Mouse (Mus musculus) forebrain, embryonic 13.5 days (tissue): Measurements from ENCODE around the gene Rps10. TPM values are rescaled to one million over a fixed set of nuclear protein-coding genes. Genes with fewer than 3 reads are reported as not detected.

ENCODE experiments used
- ATAC-seq: fragments of 200-750 bp; cut with Nextera tagmentation; 2 replicates; pipeline ENCODE4 v1.8.0; 2017
- H3K27ac ChIP-seq: fragments of 300-500 bp; sonication (generic); 2 replicates; pipeline ENCODE4 v1.5.1; 2015; ENCODE audit warnings: inconsistent platforms, mild to moderate bottlenecking, moderate library complexity
- H3K27me3 ChIP-seq: fragments of 300-500 bp; sonication (generic); 2 replicates; pipeline ENCODE4 v1.6.1; 2015; ENCODE audit warnings: mild to moderate bottlenecking, inconsistent platforms
- H3K36me3 ChIP-seq: fragments of 300-500 bp; sonication (generic); 2 replicates; pipeline ENCODE4 v1.6.1; 2015; ENCODE audit warnings: mild to moderate bottlenecking, inconsistent platforms; ENCODE audit not compliant: poor library complexity, severe bottlenecking
- H3K4me1 ChIP-seq: fragments of 300-500 bp; sonication (generic); 2 replicates; pipeline ENCODE4 v1.6.1; 2015; ENCODE audit warnings: inconsistent platforms
- H3K4me2 ChIP-seq: fragments of 300-500 bp; sonication (generic); 2 replicates; pipeline ENCODE4 v1.6.1; 2015; ENCODE audit warnings: inconsistent platforms, mild to moderate bottlenecking, moderate library complexity
- H3K4me3 ChIP-seq: fragments of 300-500 bp; sonication (generic); 2 replicates; pipeline ENCODE4 v1.5.1; 2015; ENCODE audit warnings: mild to moderate bottlenecking, inconsistent platforms
- H3K9ac ChIP-seq: fragments of 300-500 bp; sonication (generic); 2 replicates; pipeline ENCODE4 v1.6.1; 2015; ENCODE audit warnings: mild to moderate bottlenecking, inconsistent platforms
- H3K9me3 ChIP-seq: fragments of 300-500 bp; sonication (generic); replicated peaks from 2 replicates; pipeline ENCODE4 v1.6.1; 2016; ENCODE audit warnings: inconsistent platforms
- WGBS: fragments of 180-500 bp; shearing (Covaris S2); methylation state at CpG from one replicate; pipeline ENCODE4 v1.1.7; 2015; 5-methylcytosine and 5-hydroxymethylcytosine counted together
- polyA plus RNA-seq: library from polyadenylated mRNA; unstranded; fragments of >200 nt; fragmentation: Nextera tagmentation; extraction: Ambion mirVana; gene quantifications from 2 replicates; pipeline ENCODE4 v1.2.1, GENCODE M21; 2015

The Rps10 gene
- polyA plus RNA-seq, 1 experiment from 2014 or later: 777 TPM

DNA sequence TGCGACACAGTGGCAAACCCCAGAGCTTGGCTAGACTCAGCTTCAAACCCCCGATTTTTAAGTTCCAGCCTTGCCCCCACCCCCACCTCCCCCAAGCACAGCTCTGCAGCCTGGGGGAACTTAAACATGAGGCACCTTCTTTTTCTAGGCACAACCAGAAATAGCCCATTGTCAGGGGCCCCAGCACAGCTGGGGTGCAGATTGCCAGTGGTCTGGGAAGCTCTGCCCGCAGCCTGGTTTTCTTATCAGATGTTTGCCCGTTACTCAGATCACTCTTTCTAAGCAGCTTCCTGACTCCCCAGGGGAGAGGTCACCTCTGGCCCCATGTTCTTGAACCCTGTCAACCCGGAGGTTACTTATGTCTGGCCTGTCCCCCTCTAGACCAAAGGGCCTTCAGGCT is 19.9 kb upstream of the Rps10 start:
- Histone ChIP-seq H3K4me1 (peaks cover 24% of the 10 kb centered on the region), H3K9me3 (no peaks in the 10 kb centered on the region), H3K36me3 (no peaks in the 10 kb centered on the region), H3K4me3 (peak overlapping the region; percentile 56), H3K9ac (peak overlapping the region; percentile 69; the same call in 1 of the 2 replicates), H3K4me2 (peak overlapping the region; percentile 84), H3K27me3 (peaks cover 33% of the 10 kb centered on the region), H3K27ac (no peak overlapping the region)
- WGBS: 39% methylated on average over 5 of the region's 5 CpGs
- ATAC-seq: no peak

DNA sequence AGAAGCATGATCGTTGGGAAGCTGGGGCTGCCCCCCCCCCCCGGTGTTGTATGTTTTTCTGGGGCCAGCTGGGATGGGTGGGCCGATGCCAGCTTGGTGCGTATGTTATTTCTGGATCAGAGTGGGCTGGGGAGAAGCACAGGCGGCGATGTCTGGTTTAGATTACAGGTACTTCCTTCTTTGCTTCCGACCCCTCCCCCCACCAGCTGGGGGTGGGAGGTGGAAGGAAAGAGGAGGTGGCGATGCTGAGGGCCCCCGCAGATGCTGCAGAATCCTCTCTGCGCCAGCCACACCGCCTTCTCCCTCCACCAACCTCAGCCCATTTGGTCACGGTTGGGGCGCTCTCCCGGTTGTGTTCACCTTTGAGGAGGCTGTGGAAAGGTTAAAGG is 19.5 kb upstream of the Rps10 start:
- 3% methylated on average over 13 of the region's 14 CpGs for WGBS
- peak; percentile 41; the same call in 1 of the 2 replicates for ATAC-seq
- peaks cover 34% of the 10 kb centered on the region for H3K27me3 ChIP-seq
- H3K4me3 ChIP-seq: peak overlapping the region; percentile 56
- H3K4me1 ChIP-seq: peaks cover 24% of the 10 kb centered on the region
- no peak overlapping the region; the same call in 1 of the 2 replicates for H3K27ac ChIP-seq
- H3K36me3 ChIP-seq: no peaks in the 10 kb centered on the region
- H3K9me3 ChIP-seq: no peaks in the 10 kb centered on the region
- H3K9ac ChIP-seq: peak overlapping the region; percentile 69
- H3K4me2 ChIP-seq: peak overlapping the region; percentile 84

DNA sequence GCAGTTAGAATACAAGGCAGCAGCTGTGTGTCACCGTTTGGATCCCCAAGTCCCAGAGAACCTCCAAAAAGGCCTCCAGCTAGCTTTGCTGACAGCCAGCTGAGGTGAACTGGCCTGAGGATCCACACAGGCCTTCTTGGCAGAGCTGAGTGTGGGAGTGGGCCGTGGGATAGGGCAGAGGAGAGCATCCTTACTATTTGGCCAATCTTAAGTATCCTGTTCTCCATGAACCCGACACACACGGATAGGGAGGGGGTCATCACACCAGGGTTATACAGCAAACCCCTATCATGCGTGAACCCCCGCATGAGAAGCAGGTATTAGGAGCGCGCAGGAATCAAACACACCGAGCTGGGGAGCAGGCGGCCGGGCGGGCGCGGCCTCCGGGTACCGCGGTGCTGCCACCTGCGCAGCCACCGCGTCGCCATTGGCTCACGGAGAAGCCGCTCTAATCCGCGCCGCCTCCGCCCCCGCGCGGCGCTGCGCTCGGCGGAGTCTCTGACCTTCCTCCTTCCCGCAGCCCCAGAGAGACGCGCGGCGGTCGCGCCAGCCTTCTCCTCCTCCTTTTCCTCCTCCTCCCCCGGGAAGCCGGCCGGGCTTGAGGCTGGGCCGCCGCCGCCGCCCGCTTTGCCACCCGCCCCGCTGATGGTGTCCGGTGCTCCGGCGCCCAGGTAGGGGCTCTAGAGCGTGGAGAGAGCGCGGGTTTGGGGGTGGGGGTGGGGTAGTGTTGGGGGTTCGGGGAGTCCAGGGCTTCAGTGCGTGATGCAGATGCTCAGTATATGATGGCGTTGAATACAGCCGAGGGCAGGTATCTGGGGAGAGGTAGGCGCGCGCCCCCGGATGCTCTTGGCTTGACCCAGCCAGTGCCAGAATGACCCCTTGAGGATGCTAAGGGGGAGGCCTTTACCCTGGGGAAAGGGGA is 18.9 kb upstream of the Rps10 start, which contains the start of gene Pacsin1:
Gene Pacsin1 (plus strand): TSS at position 421 of the 922 bp plus-strand sequence.
- WGBS: 2% methylated on average over 60 of the region's 65 CpGs
- H3K27ac ChIP-seq: peak within 1 kb of the TSS; percentile 36; the same call in 1 of the 2 replicates
- peaks cover 24% of the 10 kb centered on the region for H3K4me1 ChIP-seq
- H3K4me2 ChIP-seq: peak within 1 kb of the TSS; percentile 84
- H3K4me3 ChIP-seq: peak within 1 kb of the TSS; percentile 56
- H3K9me3 ChIP-seq: no peaks in the 10 kb centered on the region
- ATAC-seq: peak; percentile 86
- H3K36me3 ChIP-seq: no peaks in the 10 kb centered on the region
- H3K9ac ChIP-seq: peak within 1 kb of the TSS; percentile 69
- H3K27me3 ChIP-seq: peaks cover 40% of the 10 kb centered on the region

- H3K36me3 ChIP-seq: no peaks in the 10 kb centered on the region
- no peak overlapping the region for H3K4me3 ChIP-seq
- no peak overlapping the region for H3K4me2 ChIP-seq
- no peak for ATAC-seq
- H3K9ac ChIP-seq: no peak overlapping the region
- peaks cover 24% of the 10 kb centered on the region for H3K4me1 ChIP-seq
- WGBS: 85% methylated on average over 10 of the region's 10 CpGs
- peaks cover 40% of the 10 kb centered on the region for H3K27me3 ChIP-seq
- no peak overlapping the region for H3K27ac ChIP-seq
- H3K9me3 ChIP-seq: no peaks in the 10 kb centered on the region
These were observed 16.9 kb upstream of the Rps10 start for GRCm38 (mm10) chr17:27653253-27653959.

DNA sequence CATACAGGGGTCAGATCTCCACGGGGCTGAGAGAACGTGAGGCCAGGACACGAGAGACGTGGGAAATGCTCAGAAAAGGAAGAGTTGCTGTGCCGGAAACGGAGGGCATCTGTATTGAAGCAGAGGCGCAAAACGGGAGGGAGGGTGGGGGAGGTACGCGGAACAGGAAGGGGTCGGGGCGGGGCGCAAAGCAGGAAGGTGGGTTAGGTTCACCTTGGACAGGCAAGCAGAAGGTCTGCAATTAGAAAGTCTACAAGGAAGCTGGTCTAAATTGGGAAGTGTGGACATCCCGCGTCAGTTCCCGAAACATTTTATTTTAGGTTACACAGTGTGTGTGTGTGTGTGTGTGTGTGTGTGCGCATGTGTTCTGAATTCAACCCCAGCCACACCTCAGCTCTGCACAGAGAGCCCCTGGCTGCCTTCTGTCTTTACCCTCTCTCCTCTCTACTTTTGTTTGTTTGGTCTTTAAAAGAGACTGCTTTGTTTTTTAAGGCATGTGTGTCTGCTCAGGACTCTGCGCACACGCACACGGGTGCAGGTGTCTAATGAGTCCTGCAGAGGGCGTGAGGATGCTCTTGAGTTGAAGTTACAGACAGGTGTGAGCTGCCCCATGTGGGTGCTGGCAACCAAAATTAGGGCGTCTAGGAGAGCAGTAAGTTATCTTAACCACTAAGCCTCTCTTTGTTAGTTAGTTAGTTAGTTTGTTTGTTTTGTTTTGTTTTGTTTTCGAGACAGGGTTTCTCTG is 15.7 kb upstream of the Rps10 start:
- no peaks in the 10 kb centered on the region for H3K9me3 ChIP-seq
- ATAC-seq: no peak
- WGBS: 89% methylated on average over 23 of the region's 23 CpGs
- no peak overlapping the region for H3K4me3 ChIP-seq
- no peak overlapping the region for H3K9ac ChIP-seq
- peaks cover 40% of the 10 kb centered on the region for H3K27me3 ChIP-seq
- H3K4me2 ChIP-seq: no peak overlapping the region
- no peak overlapping the region for H3K27ac ChIP-seq
- no peaks in the 10 kb centered on the region for H3K36me3 ChIP-seq
- peaks cover 24% of the 10 kb centered on the region for H3K4me1 ChIP-seq

- Histone ChIP-seq H3K9ac (no peak overlapping the region), H3K9me3 (no peaks in the 10 kb centered on the region), H3K36me3 (no peaks in the 10 kb centered on the region), H3K4me3 (no peak overlapping the region), H3K27me3 (peaks cover 26% of the 10 kb centered on the region), H3K4me2 (no peak overlapping the region), H3K27ac (no peak overlapping the region), H3K4me1 (peaks cover 9% of the 10 kb centered on the region)
- WGBS: 86% methylated on average over 13 of the region's 13 CpGs
- ATAC-seq: no peak
These were observed 14.1 kb upstream of the Rps10 start for GRCm38 (mm10) chr17:27650586-27650985.

GRCm38 (mm10) chr17:27650160-27650559 is 13.7 kb upstream of the Rps10 start:
- no peaks in the 10 kb centered on the region for H3K36me3 ChIP-seq
- no peak overlapping the region for H3K9ac ChIP-seq
- no peak overlapping the region for H3K4me3 ChIP-seq
- H3K27ac ChIP-seq: no peak overlapping the region
- H3K4me1 ChIP-seq: peaks cover 5% of the 10 kb centered on the region
- ATAC-seq: no peak
- no peaks in the 10 kb centered on the region for H3K9me3 ChIP-seq
- H3K4me2 ChIP-seq: no peak overlapping the region
- peaks cover 21% of the 10 kb centered on the region for H3K27me3 ChIP-seq
- 12% methylated on average over 12 of the region's 12 CpGs for WGBS

GRCm38 (mm10) chr17:27645807-27646206 is 9.3 kb upstream of the Rps10 start:
- Histone ChIP-seq H3K36me3 (no peaks in the 10 kb centered on the region), H3K9me3 (no peaks in the 10 kb centered on the region), H3K27ac (no peak overlapping the region), H3K4me3 (no peak overlapping the region), H3K4me2 (no peak overlapping the region), H3K9ac (no peak overlapping the region), H3K4me1 (peaks cover 10% of the 10 kb centered on the region), H3K27me3 (peaks cover 5% of the 10 kb centered on the region; the same call in 1 of the 2 replicates)
- WGBS: 51% methylated on average over 7 of the region's 7 CpGs
- no peak for ATAC-seq

DNA sequence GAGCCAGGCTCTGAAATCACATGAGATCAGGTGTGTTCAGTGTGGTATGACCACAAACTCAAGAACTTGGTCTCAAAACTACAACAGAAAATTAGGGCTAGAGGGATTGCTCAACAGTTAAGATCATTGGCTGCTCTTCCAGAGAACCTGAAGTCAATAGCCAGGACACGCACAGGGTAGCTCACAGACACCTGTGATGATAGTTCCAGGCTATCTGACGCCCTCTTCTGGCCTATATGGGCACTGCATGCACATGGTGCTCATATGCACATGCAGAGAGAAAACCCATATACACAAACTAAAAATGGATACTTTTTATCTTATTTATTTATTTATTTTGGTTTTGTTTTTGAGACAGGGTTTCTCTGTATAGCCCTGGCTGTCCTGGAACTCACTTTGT is 8.1 kb upstream of the Rps10 start:
- no peaks in the 10 kb centered on the region for H3K9me3 ChIP-seq
- WGBS: 40% methylated on average over 2 of the region's 2 CpGs
- no peaks in the 10 kb centered on the region for H3K27me3 ChIP-seq
- H3K27ac ChIP-seq: no peak overlapping the region
- H3K4me1 ChIP-seq: peaks cover 10% of the 10 kb centered on the region
- no peaks in the 10 kb centered on the region for H3K36me3 ChIP-seq
- no peak for ATAC-seq
- H3K9ac ChIP-seq: no peak overlapping the region
- H3K4me3 ChIP-seq: no peak overlapping the region
- H3K4me2 ChIP-seq: no peak overlapping the region

DNA sequence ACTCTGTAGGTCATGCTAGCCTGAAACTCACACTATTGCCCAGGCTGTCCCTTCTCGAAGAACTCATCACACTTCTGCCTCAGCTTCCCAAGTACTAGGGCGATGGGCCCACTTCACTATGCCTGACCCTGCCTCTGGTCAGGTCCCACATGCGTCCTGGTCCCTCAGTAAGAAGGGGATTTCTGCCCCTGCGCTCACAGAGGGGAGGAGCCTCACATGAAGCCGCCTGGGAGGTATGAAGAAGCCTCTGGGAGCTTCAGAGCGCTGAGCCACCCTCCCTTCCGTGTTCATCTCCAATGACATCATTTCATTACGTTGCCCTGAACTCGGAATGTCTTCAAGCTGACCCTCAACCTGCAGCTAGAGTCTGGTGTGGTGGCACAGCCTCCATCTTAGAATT is 7.3 kb upstream of the Rps10 start:
- no peak for ATAC-seq
- Histone ChIP-seq H3K9me3 (no peaks in the 10 kb centered on the region), H3K9ac (no peak overlapping the region), H3K27ac (peak overlapping the region; percentile 86; the same call in 1 of the 2 replicates), H3K4me3 (no peak overlapping the region), H3K4me1 (peaks cover 10% of the 10 kb centered on the region), H3K27me3 (no peaks in the 10 kb centered on the region), H3K4me2 (no peak overlapping the region), H3K36me3 (no peaks in the 10 kb centered on the region)
- WGBS: 84% methylated on average over 9 of the region's 9 CpGs

DNA sequence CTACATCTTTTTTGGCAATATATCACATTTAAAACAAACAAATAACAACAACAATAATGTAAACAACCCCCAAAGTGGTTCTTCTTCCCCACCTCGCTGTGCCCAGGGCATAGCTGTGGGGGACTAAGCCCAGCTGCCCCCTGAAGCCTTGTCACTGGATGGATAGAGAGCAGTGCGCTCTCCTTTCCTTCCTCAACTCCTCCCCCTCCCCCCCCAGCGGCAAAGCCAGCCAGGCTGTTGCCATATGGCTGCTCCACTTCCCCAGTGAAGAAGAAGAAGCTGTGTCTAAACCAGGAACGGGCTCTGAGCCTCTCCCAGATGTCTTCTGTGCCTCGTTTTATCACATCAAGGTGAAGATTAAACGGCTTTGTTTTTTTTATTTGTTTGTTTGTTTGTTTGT is 6.6 kb upstream of the Rps10 start:
- Histone ChIP-seq H3K4me1 (peaks cover 10% of the 10 kb centered on the region), H3K4me3 (no peak overlapping the region), H3K27ac (peak overlapping the region; percentile 86), H3K27me3 (no peaks in the 10 kb centered on the region), H3K36me3 (no peaks in the 10 kb centered on the region), H3K9me3 (no peaks in the 10 kb centered on the region), H3K4me2 (peak overlapping the region; percentile 35), H3K9ac (0 out of 2 replicates have a peak overlapping the region, but pooled peaks have one; percentile 40)
- WGBS: 43% methylated on average over 6 of the region's 6 CpGs
- peak; percentile 56; the same call in 1 of the 2 replicates for ATAC-seq
